Mouse (Mus musculus): ENCODE data around the gene Dnajc10.

GRCm38 (mm10) chr2:80354531-80354930 lies 39.3 kb downstream of the Dnajc10 start:
- TF ChIP-seq CTCF (IDR thresholded peaks at IDR 0.05; ENCODE audit: low read depth) (no peak), EP300 (optimal IDR thresholded peaks at IDR 0.05) (no peak)

All from stomach, postnatal 0 days (tissue).